Mouse (Mus musculus): ENCODE results near the gene Slc24a3. TPM values are rescaled to one million over a fixed set of nuclear protein-coding genes. Genes with fewer than 3 reads are reported as not detected.

The Slc24a3 gene
- total RNA-seq, 2 experiments from 2014 or later = 192 to 218 TPM

DNA sequence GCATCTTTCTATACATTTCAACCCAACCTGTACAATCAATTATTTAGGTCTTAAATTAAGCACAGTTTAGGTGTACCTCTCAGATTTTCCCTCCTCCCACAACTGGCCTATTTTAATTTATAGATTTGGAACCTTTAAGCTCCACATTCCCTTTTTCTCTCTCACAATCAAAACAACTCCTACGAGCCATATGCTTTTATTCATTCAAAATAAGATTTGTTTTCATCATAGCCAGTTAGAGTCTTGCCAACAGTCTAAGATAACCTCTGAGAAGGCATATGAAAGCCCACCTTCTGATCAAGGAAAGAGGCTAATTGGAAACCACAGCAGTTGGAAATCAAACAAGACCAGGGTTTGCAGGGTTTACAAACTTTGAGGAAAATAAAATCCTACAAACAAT is 177.0 kb downstream of the Slc24a3 start:
- DNase-seq (ENCODE audit: low spot score in 2 of 2) = no peak

DNA sequence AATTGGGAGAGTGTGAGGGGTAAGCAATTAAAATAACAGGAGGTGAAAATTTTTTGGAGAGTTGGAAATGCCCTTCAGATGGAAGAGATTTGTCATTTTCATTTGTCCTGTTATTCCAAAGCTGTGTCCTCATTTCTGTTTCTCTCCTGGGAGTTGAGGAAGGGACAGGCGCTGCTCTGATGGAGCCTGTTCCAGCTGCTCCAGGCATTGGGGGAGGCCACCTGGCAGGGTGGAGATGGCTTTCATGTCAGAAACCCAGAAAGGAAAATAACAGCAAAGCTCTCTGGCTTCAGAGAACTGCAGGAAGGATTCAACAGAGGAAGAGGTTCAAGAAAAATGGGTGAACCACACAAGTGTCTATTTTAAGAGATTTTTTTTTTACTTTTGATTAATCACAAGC is 186.2 kb downstream of the Slc24a3 start:
- DNase-seq (ENCODE audit: low spot score in 2 of 2) = no peak

DNA sequence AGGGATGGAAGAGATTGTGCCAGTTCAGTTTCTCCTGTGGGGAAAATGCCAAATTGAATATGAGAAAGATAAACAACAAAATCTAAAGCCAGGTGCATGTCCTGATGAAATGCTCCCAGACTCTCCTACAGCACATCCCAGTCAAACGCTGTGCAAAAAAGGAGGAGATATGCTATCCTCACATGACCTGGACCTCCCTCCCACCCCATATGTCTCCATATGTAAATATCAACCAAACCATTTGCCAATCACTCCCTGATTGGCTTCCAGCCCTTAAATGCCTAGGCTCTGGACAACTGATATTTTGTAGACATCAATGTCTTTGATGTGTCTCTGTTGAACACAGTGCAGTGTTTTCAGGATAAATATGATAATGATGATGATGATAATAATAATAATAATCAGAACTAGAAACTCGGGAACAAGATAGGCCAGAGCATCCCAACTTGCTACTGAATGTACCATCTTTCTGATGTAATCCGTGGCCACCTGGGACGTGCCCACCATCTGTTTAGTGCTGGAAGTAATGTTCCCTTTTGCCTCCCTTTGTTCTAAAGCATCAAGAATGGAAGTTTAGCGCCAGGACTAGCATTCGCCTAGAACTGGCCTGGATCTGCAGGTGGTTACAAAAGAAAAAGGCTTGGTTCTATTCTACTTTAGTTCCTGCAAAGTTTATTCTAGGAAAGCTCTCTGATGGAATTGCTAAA is 190.8 kb downstream of the Slc24a3 start:
- DNase-seq (ENCODE audit: low spot score in 2 of 2) = no peak

DNA sequence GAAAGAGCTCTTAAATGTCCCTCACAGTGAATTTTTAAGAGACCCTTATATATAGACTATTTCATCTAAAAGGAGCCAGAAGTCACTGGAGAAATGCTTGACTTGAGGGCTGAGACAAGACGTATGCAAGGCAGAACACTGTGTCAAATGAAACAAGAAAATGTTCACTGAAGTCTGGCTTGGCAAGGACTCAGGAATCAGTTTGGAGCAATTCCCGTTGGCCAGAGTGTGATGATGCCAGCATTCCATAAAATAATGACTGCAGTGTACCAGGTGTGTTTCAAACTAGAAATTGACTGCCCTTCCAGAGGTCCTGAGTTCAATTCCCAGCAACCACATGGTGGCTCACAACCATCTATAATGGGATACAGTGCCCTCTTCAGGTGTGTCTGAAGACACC is 196.1 kb downstream of the Slc24a3 start:
- no peak for DNase-seq (ENCODE audit: low spot score in 2 of 2)

DNA sequence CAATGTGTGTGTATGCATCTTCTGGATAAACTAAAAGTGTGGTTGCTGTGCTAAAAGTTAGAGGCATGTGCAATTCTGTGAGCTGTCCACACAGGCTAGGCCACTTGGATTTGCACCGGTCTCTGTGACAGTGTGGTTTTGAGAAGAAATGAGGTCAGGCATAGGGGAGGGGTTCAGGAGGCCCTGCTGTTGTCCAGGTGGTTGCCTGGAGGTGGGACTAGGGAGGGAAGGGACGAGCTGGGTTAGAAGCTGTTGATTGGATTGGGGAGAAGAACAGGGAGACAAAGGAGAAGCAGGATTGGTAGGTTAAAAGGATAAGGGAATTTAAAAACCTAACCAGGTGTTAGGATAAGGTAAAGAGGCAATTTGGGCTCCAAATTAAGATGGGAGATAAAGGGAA is 201.1 kb downstream of the Slc24a3 start:
- DNase-seq (ENCODE audit: low spot score in 2 of 2) = no peak

DNA sequence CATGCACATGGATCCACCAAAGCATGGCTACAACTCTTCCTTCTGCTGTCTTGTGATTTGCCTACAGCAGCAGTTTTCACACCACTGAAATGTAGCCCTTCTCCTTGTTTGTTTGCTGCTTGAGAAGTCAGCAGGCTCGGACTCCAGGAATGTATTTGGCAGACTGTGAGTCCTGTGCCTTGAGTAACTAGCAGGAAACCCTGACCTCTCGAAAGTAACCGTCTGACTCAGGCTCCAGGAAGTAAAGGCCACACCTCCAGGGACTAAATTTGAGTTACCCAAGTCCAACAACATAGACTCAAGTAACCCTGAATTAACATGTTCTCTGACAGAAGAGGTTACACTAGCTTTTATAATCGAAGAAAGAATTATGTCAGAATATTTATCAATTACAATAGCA is 203.2 kb downstream of the Slc24a3 start:
- no peak for DNase-seq (ENCODE audit: low spot score in 2 of 2)

DNA sequence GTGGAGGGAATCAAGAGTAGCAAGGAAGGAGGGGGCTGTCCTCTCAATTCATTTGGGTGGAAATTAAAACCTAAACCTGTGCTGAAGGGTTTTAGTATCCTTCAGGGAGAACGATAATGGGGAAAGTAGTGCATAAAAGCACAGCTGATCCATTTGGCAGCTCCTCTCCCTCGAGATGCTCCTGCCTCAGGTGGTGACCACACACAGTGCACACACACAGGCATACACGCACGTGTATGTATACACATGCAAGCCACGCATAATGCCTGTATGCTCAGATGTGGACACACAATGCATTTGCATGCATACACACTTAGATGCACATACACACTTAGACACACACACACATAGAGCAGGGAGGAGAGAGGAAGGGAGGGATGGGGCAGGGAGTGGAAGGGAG is 206.2 kb downstream of the Slc24a3 start:
- no peak for DNase-seq (ENCODE audit: low spot score in 2 of 2)

DNA sequence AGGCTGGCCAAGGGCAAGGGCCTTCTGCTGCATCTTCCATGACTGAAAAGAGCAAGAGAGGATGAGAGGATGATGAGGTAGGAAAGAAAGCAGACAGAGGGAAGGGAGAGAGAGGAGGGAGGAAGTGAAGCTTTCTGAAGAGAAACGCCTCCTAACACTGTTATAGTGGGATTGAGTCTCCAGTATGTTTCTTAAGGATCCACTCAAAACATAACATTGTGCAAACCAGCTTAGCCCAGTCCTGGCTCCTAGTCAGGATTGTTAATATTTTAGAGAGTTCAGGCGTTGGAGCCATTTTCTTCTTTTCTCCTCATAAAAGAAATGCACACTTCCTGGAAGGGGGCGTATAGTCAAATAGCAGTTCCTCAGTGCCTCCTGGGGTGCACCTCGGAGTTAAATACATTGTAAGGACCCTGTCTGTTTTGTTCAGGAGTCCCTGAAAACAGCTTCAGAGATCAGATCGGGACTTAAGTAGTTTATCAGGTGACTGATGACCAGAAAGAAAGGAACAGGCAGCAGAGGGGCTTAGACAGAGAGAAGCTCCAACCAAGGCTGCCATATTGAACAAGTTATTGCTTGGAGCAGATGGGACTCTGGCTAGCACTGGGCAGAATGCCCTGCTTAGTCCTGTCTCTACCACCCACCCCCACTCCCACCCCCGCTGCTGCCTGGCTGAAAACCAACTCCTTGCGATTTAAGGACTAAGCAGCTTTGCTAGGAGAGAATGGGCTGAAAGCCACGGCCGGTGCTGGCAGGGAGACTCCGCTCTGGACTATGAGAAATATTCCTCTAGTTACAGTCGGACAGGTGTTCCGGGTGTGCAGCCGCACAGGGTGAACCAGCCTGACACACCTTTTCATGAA is 215.6 kb downstream of the Slc24a3 start:
- peak; percentile 34 to 43 for DNase-seq (ENCODE audit: low spot score in 2 of 2)

DNA sequence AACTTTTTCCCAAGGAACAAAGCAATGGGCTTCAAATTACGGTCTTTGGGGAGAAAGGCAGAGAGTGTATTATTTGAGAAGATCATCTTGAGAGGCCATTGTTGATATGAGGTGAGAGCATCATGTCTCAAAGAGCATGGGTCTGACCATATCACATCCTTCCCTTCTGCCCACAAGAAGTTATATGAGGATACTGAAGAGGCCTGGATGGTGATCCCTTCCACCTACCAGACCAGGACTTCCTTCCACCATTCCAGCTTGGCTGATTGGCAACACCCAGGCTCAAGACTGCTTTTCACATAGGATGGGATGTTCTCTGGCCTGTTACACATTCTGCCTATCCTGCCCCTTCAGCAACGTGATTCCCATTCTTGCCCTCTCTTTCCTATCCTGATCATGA is 216.7 kb downstream of the Slc24a3 start:
- DNase-seq (ENCODE audit: low spot score in 2 of 2) = no peak

DNA sequence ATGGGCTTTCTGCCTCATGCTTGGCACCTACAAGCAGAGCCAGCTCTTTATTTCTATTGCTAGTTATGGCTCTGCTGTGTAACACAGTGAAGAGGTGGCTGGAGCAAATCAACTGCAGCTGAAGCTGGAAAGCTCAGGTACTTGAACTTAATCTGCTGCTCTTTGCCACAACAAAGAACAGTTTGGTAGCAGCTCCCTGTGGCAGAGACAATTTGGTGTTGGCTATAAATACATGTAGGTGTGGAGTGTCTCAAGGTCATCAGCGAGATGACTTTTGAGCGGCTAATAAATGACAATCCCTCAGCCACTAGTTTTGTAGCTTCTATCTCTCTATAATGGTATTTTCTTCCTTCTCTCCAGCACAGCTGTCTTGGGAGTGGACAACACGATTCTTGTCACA is 217.7 kb downstream of the Slc24a3 start:
- no peak for DNase-seq (ENCODE audit: low spot score in 2 of 2)

DNA sequence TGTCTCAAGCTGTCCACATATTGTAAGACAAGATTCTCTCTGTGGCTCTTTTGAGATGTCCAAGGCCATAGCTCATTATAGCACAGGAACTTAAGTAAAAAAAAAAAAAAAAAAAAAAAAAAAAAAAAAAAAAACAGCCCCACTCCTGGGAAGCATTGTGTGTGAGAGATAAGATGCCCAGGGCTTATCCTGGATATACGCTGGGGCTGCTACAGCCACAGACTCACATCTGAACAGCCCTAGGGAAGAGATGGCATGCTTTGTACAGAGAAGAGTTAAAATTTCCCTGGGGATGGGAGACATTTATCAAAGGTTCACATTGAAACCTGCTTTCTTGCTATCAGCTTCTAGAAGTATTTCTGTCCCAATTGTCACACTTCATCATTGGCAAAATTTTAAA is 218.2 kb downstream of the Slc24a3 start:
- DNase-seq (ENCODE audit: low spot score in 2 of 2) = no peak

DNA sequence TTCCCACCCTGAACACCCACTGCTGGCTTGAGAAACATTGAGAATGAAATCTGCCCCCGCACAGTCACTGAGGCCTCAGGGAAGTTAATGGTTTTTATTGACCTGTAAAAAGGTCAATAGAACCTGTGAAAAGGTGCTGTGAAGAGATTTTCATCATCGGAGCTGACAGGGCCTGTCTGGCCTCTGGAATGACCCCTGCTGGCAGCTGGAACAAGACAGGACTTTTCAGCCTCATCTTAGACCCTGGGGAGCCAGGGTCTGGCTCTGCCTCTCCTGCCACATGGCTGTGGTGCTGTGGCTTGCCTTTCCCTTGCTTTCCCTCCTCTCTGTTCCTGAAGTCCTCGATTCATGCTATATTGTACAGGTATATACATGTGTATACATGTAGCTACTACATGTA is 228.2 kb downstream of the Slc24a3 start:
- no peak for DNase-seq (ENCODE audit: low spot score in 2 of 2)

DNA sequence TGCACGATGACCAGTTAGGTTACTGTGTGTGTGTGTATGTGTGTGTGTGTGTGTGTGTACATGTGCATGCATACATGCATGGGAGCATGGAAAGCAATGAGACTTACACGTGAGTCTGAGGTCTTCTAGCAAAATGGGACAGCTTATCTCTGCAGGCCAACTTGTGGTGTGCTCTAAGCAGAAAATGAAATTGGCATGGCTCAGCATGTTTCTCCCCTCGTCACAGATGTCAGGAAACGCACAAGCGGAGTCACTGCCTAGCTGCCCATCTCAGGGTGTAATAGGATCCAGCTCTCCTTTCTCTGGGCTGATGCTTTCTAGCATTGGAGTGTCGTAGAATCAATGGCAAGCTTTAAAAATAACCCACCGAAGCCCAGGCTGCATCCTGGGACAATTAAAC is 229.0 kb downstream of the Slc24a3 start:
- DNase-seq (ENCODE audit: low spot score in 2 of 2) = no peak

DNA sequence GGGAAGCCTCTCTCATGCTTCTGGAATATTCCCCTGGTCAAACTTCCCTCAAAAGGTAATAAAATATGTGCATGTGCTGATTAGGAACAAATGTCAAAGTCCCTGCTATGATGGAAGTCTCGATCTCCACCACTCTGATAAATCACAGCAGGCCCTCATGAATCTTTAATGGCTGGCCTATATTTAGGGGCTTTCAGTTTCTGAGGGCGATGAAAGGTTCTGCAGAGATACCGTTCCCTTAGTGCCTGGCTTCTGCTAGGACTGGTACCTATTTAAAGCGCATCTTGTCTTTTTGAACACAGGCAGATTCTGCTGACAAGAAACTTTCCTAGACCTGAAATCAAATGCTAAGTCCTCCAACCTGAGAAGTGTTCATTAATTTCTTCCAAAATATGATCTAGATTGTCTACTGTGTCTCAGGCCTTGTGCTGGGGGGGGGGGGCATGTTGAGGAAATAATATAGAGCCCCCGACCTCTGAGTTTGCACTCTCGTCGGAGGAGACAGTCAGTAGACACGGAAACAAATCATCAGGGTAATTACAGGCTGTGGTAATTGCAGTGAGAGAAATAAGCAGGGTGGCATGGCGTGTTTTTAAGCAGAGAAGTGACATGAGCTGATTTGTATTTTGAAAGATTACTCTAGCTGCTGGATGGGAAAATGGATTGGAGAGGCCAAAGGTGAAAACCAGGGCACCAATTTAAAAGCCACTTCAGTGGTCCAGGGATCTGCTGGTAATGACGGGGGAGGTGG is 230.1 kb downstream of the Slc24a3 start:
- DNase-seq (ENCODE audit: low spot score in 2 of 2) = no peak

DNA sequence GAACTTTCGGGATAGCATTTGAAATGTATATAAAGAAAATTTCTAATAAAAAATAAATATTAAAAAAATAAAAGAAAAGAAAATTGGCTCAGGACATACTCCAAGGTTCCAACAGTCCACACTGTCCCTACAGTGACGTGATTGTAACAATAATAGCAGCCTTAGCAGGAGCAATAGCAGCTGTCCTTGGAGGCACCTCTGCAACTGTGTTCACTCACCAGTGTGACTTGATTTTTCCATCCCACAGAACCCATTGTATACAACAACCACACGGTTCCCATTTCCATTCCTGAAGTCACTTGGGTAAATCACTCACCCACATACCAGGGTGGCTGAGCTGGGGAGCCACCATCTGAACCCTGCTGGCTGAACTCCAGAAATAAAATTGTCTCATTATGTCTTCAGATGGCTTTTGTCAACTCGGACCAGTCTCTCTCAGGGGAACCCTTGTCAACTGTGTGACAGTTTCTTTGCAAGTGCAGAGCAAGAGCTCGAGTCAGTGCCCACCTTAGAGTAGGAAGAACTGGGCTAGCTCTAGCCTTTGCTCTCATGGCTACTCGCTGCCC is 233.8 kb downstream of the Slc24a3 start:
- no peak for DNase-seq (ENCODE audit: low spot score in 2 of 2)

DNA sequence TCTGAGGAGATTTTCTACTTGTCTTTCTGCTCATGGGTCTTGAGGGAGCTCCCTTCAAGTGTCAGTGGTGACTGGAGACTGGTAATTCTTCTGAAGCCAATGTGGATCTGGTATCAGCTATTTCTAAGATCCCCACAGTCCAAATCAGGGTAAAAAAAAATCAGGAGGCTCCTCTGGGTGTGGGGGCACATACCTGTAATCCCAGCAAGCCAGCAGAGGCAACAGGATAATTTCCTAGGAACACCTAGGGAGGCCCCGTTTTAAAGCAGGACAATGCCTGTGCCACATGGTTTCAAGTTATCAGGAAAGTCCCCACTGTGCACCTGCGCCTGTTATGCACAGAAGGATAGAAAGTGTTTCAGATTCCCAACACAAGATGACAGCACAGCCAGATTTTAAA is 234.4 kb downstream of the Slc24a3 start:
- no peak for DNase-seq (ENCODE audit: low spot score in 2 of 2)

DNA sequence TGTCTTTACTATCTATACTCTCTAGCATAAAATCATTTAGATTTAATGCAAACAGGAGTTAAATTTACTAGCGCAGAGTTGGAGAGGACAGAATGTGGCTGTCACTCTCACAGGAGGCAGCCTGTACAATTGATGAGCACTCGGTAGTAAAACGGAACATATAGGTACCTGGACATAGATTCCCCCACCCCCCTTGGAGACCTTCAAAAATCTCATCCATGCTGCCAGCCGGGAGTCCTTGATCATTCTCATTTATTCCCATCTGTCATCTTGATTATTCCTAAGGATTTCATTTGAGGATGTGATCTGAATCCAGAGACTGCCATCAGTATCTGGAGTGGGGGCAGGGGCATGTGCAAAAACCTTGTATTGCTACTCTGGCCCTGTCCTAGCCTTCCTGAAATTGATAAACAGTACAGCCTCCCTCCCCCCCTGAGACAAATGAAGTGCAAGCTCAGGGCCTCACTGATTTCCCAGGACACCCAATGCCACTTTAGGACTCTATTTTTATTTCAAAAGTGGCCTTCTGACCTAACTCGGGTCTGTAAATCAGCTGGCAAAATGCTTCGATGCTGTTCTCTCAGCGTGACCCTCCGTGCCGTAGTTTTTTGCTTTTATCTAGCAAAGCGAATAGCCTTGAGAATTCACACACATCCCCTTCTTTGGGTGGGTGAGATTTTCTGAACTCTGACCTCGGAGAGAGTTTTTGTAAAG is 237.4 kb downstream of the Slc24a3 start:
- DNase-seq (ENCODE audit: low spot score in 2 of 2) = no peak

DNA sequence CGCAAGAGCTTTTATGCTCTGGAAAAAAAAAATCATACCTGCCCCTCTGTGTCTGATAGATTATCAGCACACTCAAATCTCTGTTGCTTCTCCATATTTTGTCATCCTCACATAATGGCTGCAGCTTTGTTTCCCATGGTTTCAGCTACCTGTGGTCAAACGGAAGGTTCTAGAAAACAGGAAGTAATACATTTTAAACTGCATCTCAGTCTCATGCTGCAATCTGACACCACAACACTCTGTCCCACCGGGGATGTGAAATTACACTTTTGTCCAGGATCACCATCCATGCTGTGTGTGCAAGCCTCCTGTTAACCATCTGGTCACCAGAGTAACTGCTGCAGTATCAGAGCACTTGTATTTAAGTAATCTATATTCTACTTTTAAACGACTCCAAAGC is 238.2 kb downstream of the Slc24a3 start:
- no peak for DNase-seq (ENCODE audit: low spot score in 2 of 2)

DNA sequence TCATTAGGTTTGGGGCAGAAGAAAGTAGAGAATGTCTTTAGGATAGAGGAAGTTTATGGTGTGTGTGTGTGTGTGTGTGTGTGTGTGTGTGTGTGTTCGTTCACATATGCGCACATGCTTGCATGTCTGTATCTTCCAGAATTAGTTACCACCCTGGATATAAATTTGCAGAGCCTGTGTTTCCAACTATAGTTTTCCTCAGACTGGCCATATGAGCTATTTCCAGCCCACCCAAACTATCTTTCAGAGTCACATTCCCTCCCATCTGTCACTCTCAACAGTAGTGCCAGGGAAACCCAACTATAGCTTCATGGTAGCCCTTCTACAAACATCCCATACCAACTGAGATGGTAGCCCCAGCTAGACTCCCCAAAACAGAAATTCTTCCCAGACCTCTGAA is 250.2 kb downstream of the Slc24a3 start:
- DNase-seq (ENCODE audit: low spot score in 2 of 2) = no peak

DNA sequence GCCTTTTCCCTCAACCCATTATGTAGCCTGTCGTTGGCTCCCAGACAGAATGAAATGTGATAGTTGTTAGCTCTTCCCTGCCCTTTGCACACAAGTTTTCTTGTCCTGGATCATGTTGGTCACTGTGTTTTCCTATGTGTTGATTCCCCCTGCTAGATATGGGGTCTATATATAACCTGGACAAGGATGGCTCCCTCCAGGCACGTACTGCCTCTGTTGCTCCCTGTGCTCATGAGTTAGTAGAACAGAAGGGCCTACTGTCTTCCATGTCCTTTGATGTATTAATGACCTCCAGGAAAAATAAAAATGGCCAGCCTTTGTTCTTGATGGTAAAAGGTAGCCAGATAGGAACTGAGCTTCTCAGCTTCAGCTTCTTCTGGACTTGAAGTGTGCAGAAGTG is 251.5 kb downstream of the Slc24a3 start:
- no peak for DNase-seq (ENCODE audit: low spot score in 2 of 2)

All from layer of hippocampus, postnatal 14 days (tissue).